Mouse (Mus musculus): ENCODE measurements at regions not wholly inside any gene's neighbourhood (a gene's known extent, or its start where the extent isn't known, plus 50 kb on each side); places are given as distances from the start of the nearest gene placed in this dataset.

DNA sequence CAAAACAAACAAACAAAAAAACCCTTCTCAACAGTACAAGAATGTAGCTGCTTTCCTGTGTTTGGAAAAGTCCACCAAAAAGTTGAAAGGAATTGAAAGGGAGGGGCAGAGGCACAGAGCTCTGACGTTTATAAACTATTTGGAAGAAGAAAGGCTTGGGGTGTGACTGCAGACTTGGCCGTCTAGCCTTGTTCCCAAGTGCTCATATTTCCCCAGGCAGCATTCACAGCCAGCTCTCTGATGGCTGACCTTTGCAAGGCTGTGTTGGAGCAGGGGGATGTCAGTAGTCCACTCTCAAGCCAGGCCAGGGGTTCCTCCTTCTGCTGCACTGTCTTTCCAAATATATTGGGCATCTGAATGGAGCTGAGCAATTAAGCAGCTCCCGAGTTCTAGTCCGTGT, 534.5 kb downstream of the 1700129C05Rik start:
- TF ChIP-seq CTCF (IDR thresholded peaks at IDR 0.05; ENCODE audit: borderline replicate concordance, insufficient read depth, low read depth, low read length) = no peak
- no peak for TF ChIP-seq POLR2A (IDR thresholded peaks at IDR 0.05; ENCODE audit: borderline replicate concordance, insufficient read depth, low read length)
